Mouse (Mus musculus): ENCODE data around the gene Slc9a2. TPM values are rescaled to one million over a fixed set of nuclear protein-coding genes. Genes with fewer than 3 reads are reported as not detected.

The Slc9a2 gene
- polyA plus RNA-seq (2017; shearing (Covaris generic)): not detected

GRCm38 (mm10) chr1:40680067-40680867 is at the start of gene Slc9a2:
TSS of gene Slc9a2 (plus strand) at chr1:40680574.

GRCm38 (mm10) chr1:40790324-40791141 is 110.2 kb downstream of the Slc9a2 start, which contains the start of gene Mfsd9:
TSS of gene Mfsd9 (minus strand) at chr1:40790687.

GRCm38 (mm10) chr1:40805351-40805750 is 125.0 kb downstream of the Slc9a2 start, which contains the start of gene Tmem182:
TSS of gene Tmem182 (plus strand) at chr1:40805601.

Other genes starting within 250 kb of the Slc9a2 start
- gene Il18r1, start 215.0 kb upstream of the Slc9a2 start, polyA plus RNA-seq (2017; shearing (Covaris generic)): 10 to 100 TPM; 28.9 to 47.6 TPM
- gene Il18rap, start 165.2 kb upstream of the Slc9a2 start, polyA plus RNA-seq (2017; shearing (Covaris generic)): 10 to 100 TPM in 1 of 2 experiments, 1 to 10 TPM in 1; 9.1 to 18.5 TPM
- not detected for gene Slc9a4, start 100.5 kb upstream of the Slc9a2 start, polyA plus RNA-seq (2017; shearing (Covaris generic))
- 1 to 10 TPM in 1 of 2 experiments, under 1 TPM in 1; 0.49 to 2.0 TPM for gene Mfsd9, start 110.1 kb downstream of the Slc9a2 start, polyA plus RNA-seq (2017; shearing (Covaris generic))
- gene Tmem182, start 125.0 kb downstream of the Slc9a2 start, polyA plus RNA-seq (2017; shearing (Covaris generic)): not detected